Mouse (Mus musculus) forebrain, embryonic 14.5 days (tissue): ENCODE results near the gene Zfp839. TPM values are rescaled to one million over a fixed set of nuclear protein-coding genes. Genes with fewer than 3 reads are reported as not detected.

Source experiments
- ATAC-seq: fragments of 200-750 bp; cut with Nextera tagmentation; 2 replicates; pipeline ENCODE4 v1.8.0; 2017; ENCODE audit warnings: mild to moderate bottlenecking, moderate library complexity
- DNase-seq: peaks from one replicate; pipeline ENCODE4 v3.0.0-alpha.2; 2015; ENCODE audit warnings: low spot score
- H3K27ac ChIP-seq: fragments of 300-500 bp; sonication (generic); 2 replicates; pipeline ENCODE4 v1.5.1; 2014; ENCODE audit warnings: low read depth, mild to moderate bottlenecking, control low read depth, low read length, moderate library complexity
- H3K27me3 ChIP-seq: fragments of 300-500 bp; sonication (generic); replicated peaks from 2 replicates; pipeline ENCODE4 v1.6.1; 2014; ENCODE audit warnings: low read length, control low read depth, mixed read lengths; ENCODE audit not compliant: control insufficient read depth, insufficient read depth
- H3K36me3 ChIP-seq: fragments of 300-500 bp; sonication (generic); 2 replicates; pipeline ENCODE4 v1.6.1; 2014; ENCODE audit warnings: low read length, control low read depth; ENCODE audit not compliant: control insufficient read depth, insufficient read depth
- H3K4me1 ChIP-seq: fragments of 300-500 bp; sonication (generic); 2 replicates; pipeline ENCODE4 v1.6.1; 2014; ENCODE audit warnings: antibody characterized with exemption, low read length, control low read depth; ENCODE audit not compliant: control insufficient read depth, insufficient read depth
- H3K4me2 ChIP-seq: fragments of 300-500 bp; sonication (generic); 2 replicates; pipeline ENCODE4 v1.6.1; 2014; ENCODE audit warnings: mild to moderate bottlenecking, control low read depth, low read length
- H3K4me3 ChIP-seq: fragments of 300-500 bp; sonication (generic); 2 replicates; pipeline ENCODE4 v1.5.1; 2014; ENCODE audit warnings: low read depth, low read length, control low read depth
- H3K9ac ChIP-seq: fragments of 300-500 bp; sonication (generic); 2 replicates; pipeline ENCODE4 v1.6.1; 2014; ENCODE audit warnings: mild to moderate bottlenecking, low read length, control low read depth, moderate library complexity
- H3K9me3 ChIP-seq: fragments of 300-500 bp; sonication (generic); replicated peaks from 2 replicates; pipeline ENCODE4 v1.6.1; 2016; ENCODE audit warnings: low read length, control low read depth, mixed read lengths; ENCODE audit not compliant: control insufficient read depth
- WGBS: fragments of 180-500 bp; shearing (Covaris S2); extraction: QIAGEN DNeasy Blood & Tissue Kit; methylation state at CpG from one replicate; pipeline ENCODE4 v1.1.7; 2014; 5-methylcytosine and 5-hydroxymethylcytosine counted together
- polyA plus RNA-seq: library from polyadenylated mRNA; unstranded; fragments of >200 nt; fragmentation: Nextera tagmentation; extraction: Ambion mirVana; gene quantifications from 2 replicates; pipeline ENCODE4 v1.2.1, GENCODE M21; 2014

Zfp839 gene
- polyA plus RNA-seq, 1 experiment from 2014 or later, result 0.81 TPM

- Histone ChIP-seq H3K9ac (peak overlapping the region; percentile 14; the same call in 1 of the 2 replicates), H3K4me3 (no peak overlapping the region), H3K27me3 (no peaks in the 10 kb centered on the region), H3K9me3 (no peaks in the 10 kb centered on the region), H3K4me2 (no peak overlapping the region), H3K4me1 (peaks cover 8% of the 10 kb centered on the region; the same call in 1 of the 2 replicates), H3K27ac (peak overlapping the region; percentile 72), H3K36me3 (no peaks in the 10 kb centered on the region)
- DNase-seq, result no peak
- no peak for ATAC-seq
- 24% methylated on average over 6 of the region's 6 CpGs for WGBS
Measured at GRCm38 (mm10) chr12:110836729-110837128, 13.3 kb upstream of the Zfp839 start.

- peak; percentile 68 for DNase-seq
- no peak overlapping the region for H3K4me3 ChIP-seq
- peak overlapping the region; percentile 72 for H3K27ac ChIP-seq
- 5% methylated on average over 5 of the region's 5 CpGs for WGBS
- no peaks in the 10 kb centered on the region for H3K27me3 ChIP-seq
- H3K4me1 ChIP-seq, result peaks cover 8% of the 10 kb centered on the region; the same call in 1 of the 2 replicates
- no peaks in the 10 kb centered on the region for H3K9me3 ChIP-seq
- H3K9ac ChIP-seq, result peak overlapping the region; percentile 14; the same call in 1 of the 2 replicates
- H3K36me3 ChIP-seq, result no peaks in the 10 kb centered on the region
- H3K4me2 ChIP-seq, result no peak overlapping the region
- peak; percentile 60 for ATAC-seq
Measured at GRCm38 (mm10) chr12:110837192-110837841, 12.7 kb upstream of the Zfp839 start.

GRCm38 (mm10) chr12:110837850-110838249 is 12.2 kb upstream of the Zfp839 start:
- DNase-seq, result no peak
- H3K9me3 ChIP-seq, result no peaks in the 10 kb centered on the region
- no peak overlapping the region for H3K4me3 ChIP-seq
- H3K27me3 ChIP-seq, result no peaks in the 10 kb centered on the region
- H3K4me2 ChIP-seq, result no peak overlapping the region
- WGBS, result 67% methylated on average over 8 of the region's 8 CpGs
- ATAC-seq, result no peak
- H3K27ac ChIP-seq, result peak overlapping the region; percentile 72; the same call in 1 of the 2 replicates
- peaks cover 8% of the 10 kb centered on the region; the same call in 1 of the 2 replicates for H3K4me1 ChIP-seq
- no peak overlapping the region for H3K9ac ChIP-seq
- H3K36me3 ChIP-seq, result no peaks in the 10 kb centered on the region

- peak; percentile 79 for ATAC-seq
- H3K36me3 ChIP-seq, result no peaks in the 10 kb centered on the region
- WGBS, result under 1% methylated on average over 71 of the region's 71 CpGs
Measured at GRCm38 (mm10) chr12:110840348-110841198, 9.5 kb upstream of the Zfp839 start, which contains the start of gene Mok. Gene Mok (minus strand): TSS chr12:110840939.

GRCm38 (mm10) chr12:110841731-110842493 is 8.1 kb upstream of the Zfp839 start:
- H3K4me3 ChIP-seq, result no peak overlapping the region
- H3K27ac ChIP-seq, result no peak overlapping the region
- peaks cover 11% of the 10 kb centered on the region; the same call in 1 of the 2 replicates for H3K4me1 ChIP-seq
- H3K36me3 ChIP-seq, result no peaks in the 10 kb centered on the region
- no peak overlapping the region for H3K4me2 ChIP-seq
- 70% methylated on average over 5 of the region's 5 CpGs for WGBS
- H3K9me3 ChIP-seq, result no peaks in the 10 kb centered on the region
- DNase-seq (no peak), ATAC-seq (no peak)
- H3K27me3 ChIP-seq, result peaks cover 24% of the 10 kb centered on the region
- no peak overlapping the region for H3K9ac ChIP-seq

More at GRCm38 (mm10) chr12:110840348-110841198, 9.5 kb upstream of the Zfp839 start, which contains the start of gene Mok:
- peak; percentile 98 for DNase-seq
- Histone ChIP-seq H3K27me3 (peaks cover 17% of the 10 kb centered on the region), H3K27ac (no peak within 1 kb of the TSS), H3K9ac (peak within 1 kb of the TSS; percentile 62), H3K4me3 (peak within 1 kb of the TSS; percentile 65), H3K4me2 (peak within 1 kb of the TSS; percentile 70), H3K4me1 (peaks cover 12% of the 10 kb centered on the region; the same call in 1 of the 2 replicates), H3K9me3 (no peaks in the 10 kb centered on the region)

- Histone ChIP-seq H3K27ac (no peak overlapping the region), H3K4me2 (peak overlapping the region; percentile 58), H3K27me3 (peaks cover 24% of the 10 kb centered on the region), H3K9ac (peak overlapping the region; percentile 48), H3K4me1 (peaks cover 5% of the 10 kb centered on the region; the same call in 1 of the 2 replicates), H3K4me3 (peak overlapping the region; percentile 35), H3K36me3 (no peaks in the 10 kb centered on the region), H3K9me3 (no peaks in the 10 kb centered on the region)
- WGBS, result 19% methylated on average over 32 of the region's 32 CpGs
- ATAC-seq (peak; percentile 13; the same call in 1 of the 2 replicates), DNase-seq (peak; percentile 82)
Measured at GRCm38 (mm10) chr12:110843194-110844048, 6.6 kb upstream of the Zfp839 start.

GRCm38 (mm10) chr12:110844227-110845130 is 5.6 kb upstream of the Zfp839 start:
- Histone ChIP-seq H3K36me3 (no peaks in the 10 kb centered on the region), H3K9me3 (no peaks in the 10 kb centered on the region), H3K27me3 (peaks cover 24% of the 10 kb centered on the region), H3K4me3 (peak overlapping the region; percentile 35), H3K9ac (peak overlapping the region; percentile 52), H3K4me1 (peaks cover 5% of the 10 kb centered on the region; the same call in 1 of the 2 replicates), H3K4me2 (peak overlapping the region; percentile 58), H3K27ac (no peak overlapping the region)
- 1% methylated on average over 42 of the region's 42 CpGs for WGBS
- DNase-seq (no peak), ATAC-seq (peak; percentile 10)
